ENCODE assay signal across 12 mouse cellular contexts in the genomic region with DNA sequence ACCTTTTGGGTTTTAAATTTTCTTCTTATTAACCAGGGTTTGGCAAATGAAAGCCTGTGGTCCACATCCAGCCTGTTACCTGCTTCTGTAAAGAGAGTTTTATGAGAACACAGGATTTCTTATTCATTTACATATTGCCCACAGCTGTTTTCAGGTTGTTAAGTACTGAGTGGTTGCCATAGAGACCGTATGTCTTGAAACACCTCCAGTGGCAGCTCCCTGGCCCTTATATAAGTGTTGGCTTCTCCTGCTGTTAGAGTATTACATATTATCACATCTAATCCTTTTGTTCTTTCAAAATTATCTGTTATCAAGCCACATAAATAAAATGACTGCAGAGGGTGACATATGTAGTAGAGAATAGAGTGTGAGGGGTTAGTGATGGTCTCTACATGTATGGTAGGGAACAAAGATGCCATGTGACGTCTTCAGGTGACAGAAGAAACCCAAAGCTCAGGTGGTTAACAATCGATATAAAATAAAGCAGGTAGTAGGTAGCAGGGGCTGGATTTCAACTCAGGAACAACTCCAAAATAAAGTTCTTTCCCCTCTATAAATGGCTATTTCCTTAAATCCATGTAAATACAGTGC.
DNase-seq lines count a peak whose midpoint lies in the region; ATAC-seq lines count a peak whose summit lies in the region.
"Had no signal": no experiment of that assay in that cellular context is flagged by ENCODE, and none has a peak within 500 bp of the region (broad histone marks: within the 10 kb centered on the region; RNA-seq: fewer than 3 reads in every experiment).

No protein-coding gene starts in this region.

- H3K9ac ChIP-seq in heart, embryonic 12.5 days = no peak overlapping the region
- H3K9ac ChIP-seq in limb, embryonic 12.5 days (replicated peaks) = no peak overlapping the region
- no peak overlapping the region for H3K9ac ChIP-seq in embryonic facial prominence, embryonic 13.5 days
- H3K9ac ChIP-seq in midbrain, embryonic 14.5 days (replicated peaks; ENCODE audit: low read length) = peak overlapping the region; percentile 29; the same call in 1 of the 2 replicates
- H3K9ac ChIP-seq: liver, embryonic 15.5 days had no signal

- H3K27ac ChIP-seq in heart, embryonic 12.5 days (ENCODE audit: poor library complexity, severe bottlenecking) = peak overlapping the region; percentile 72
- peak overlapping the region; percentile 77; the same call in 1 of the 2 replicates for H3K27ac ChIP-seq in limb, embryonic 12.5 days
- no peak overlapping the region for H3K27ac ChIP-seq in limb, embryonic 10.5 days
- 0 out of 2 replicates have a peak overlapping the region, but pooled peaks have one; percentile 28 for H3K27ac ChIP-seq in embryonic facial prominence, embryonic 13.5 days
- H3K27ac ChIP-seq in midbrain, embryonic 14.5 days (replicated peaks; ENCODE audit: low read depth, low read length) = peak overlapping the region; percentile 77
- H3K27ac ChIP-seq: liver, embryonic 15.5 days had no signal

- peaks cover 6% of the 10 kb centered on the region; the same call in 1 of the 2 replicates for H3K36me3 ChIP-seq in heart, embryonic 12.5 days
- H3K36me3 ChIP-seq in limb, embryonic 12.5 days = no peaks in the 10 kb centered on the region
- no peaks in the 10 kb centered on the region for H3K36me3 ChIP-seq in limb, embryonic 10.5 days
- peaks cover 6% of the 10 kb centered on the region for H3K36me3 ChIP-seq in embryonic facial prominence, embryonic 13.5 days
- H3K36me3 ChIP-seq in midbrain, embryonic 14.5 days (ENCODE audit: control insufficient read depth, insufficient read depth, low read length) = peaks cover 18% of the 10 kb centered on the region; the same call in 1 of the 2 replicates
- H3K36me3 ChIP-seq: liver, embryonic 15.5 days had no signal

- no peaks in the 10 kb centered on the region for H3K27me3 ChIP-seq in heart, embryonic 12.5 days (replicated peaks)
- H3K27me3 ChIP-seq in limb, embryonic 12.5 days = no peaks in the 10 kb centered on the region
- no peaks in the 10 kb centered on the region for H3K27me3 ChIP-seq in limb, embryonic 10.5 days (ENCODE audit: low read depth, poor library complexity, severe bottlenecking)
- no peaks in the 10 kb centered on the region for H3K27me3 ChIP-seq in embryonic facial prominence, embryonic 13.5 days
- no peaks in the 10 kb centered on the region for H3K27me3 ChIP-seq in midbrain, embryonic 14.5 days (ENCODE audit: control insufficient read depth, insufficient read depth, low read length)
- H3K27me3 ChIP-seq: liver, embryonic 15.5 days had no signal

- peaks cover 19% of the 10 kb centered on the region for H3K4me1 ChIP-seq in heart, embryonic 12.5 days (replicated peaks)
- peaks cover 19% of the 10 kb centered on the region for H3K4me1 ChIP-seq in limb, embryonic 12.5 days (replicated peaks)
- peaks cover 17% of the 10 kb centered on the region for H3K4me1 ChIP-seq in limb, embryonic 10.5 days
- H3K4me1 ChIP-seq in embryonic facial prominence, embryonic 13.5 days = peaks cover 15% of the 10 kb centered on the region
- H3K4me1 ChIP-seq in midbrain, embryonic 14.5 days (ENCODE audit: control insufficient read depth, insufficient read depth, low read length) = peaks cover 5% of the 10 kb centered on the region; the same call in 1 of the 2 replicates
- H3K4me1 ChIP-seq: liver, embryonic 15.5 days had no signal

- no peaks in the 10 kb centered on the region for H3K9me3 ChIP-seq in heart, embryonic 12.5 days (replicated peaks)
- H3K9me3 ChIP-seq in limb, embryonic 12.5 days = no peaks in the 10 kb centered on the region
- H3K9me3 ChIP-seq in limb, embryonic 10.5 days (replicated peaks) = no peaks in the 10 kb centered on the region
- H3K9me3 ChIP-seq in embryonic facial prominence, embryonic 13.5 days = no peaks in the 10 kb centered on the region
- H3K9me3 ChIP-seq in midbrain, embryonic 14.5 days (ENCODE audit: control insufficient read depth, low read length) = no peaks in the 10 kb centered on the region
- H3K9me3 ChIP-seq: liver, embryonic 15.5 days had no signal

- intact Hi-C loops in heart, postnatal 10 days (cut with DNase I) = no loop called here

- WGBS in heart, embryonic 12.5 days = 85% methylated on average over 3 of the region's 3 CpGs
- 70% methylated on average over 3 of the region's 3 CpGs for WGBS in limb, embryonic 12.5 days
- WGBS in limb, embryonic 10.5 days = 87% methylated on average over 3 of the region's 3 CpGs
- WGBS in embryonic facial prominence, embryonic 13.5 days = 87% methylated on average over 3 of the region's 3 CpGs
- 87% methylated on average over 3 of the region's 3 CpGs for WGBS in midbrain, embryonic 14.5 days

- peak overlapping the region; percentile 23; the same call in 1 of the 2 replicates for H3K4me2 ChIP-seq in heart, embryonic 12.5 days
- no peak overlapping the region for H3K4me2 ChIP-seq in limb, embryonic 12.5 days
- no peak overlapping the region for H3K4me2 ChIP-seq in embryonic facial prominence, embryonic 13.5 days
- H3K4me2 ChIP-seq in midbrain, embryonic 14.5 days (ENCODE audit: low read length) = no peak overlapping the region
- H3K4me2 ChIP-seq: liver, embryonic 15.5 days had no signal

- no peak for ATAC-seq in heart, embryonic 12.5 days (ENCODE audit: insufficient number of reproducible peaks, low FRiP score)
- ATAC-seq in limb, embryonic 12.5 days (ENCODE audit: insufficient number of reproducible peaks, insufficient read depth, low FRiP score, low TSS enrichment, low read depth) = peak; percentile 72; the same call in 1 of the 2 replicates
- ATAC-seq in embryonic facial prominence, embryonic 13.5 days (ENCODE audit: insufficient number of reproducible peaks, insufficient read depth, low FRiP score, low TSS enrichment, low read depth) = no peak
- ATAC-seq in midbrain, embryonic 14.5 days (ENCODE audit: low FRiP score, low TSS enrichment) = no peak

- DNase-seq in heart, postnatal 10 days = no peak
- DNase-seq in limb, embryonic 10.5 days (ENCODE audit: low spot score) = no peak
- peak; percentile 65 for DNase-seq in midbrain, embryonic 14.5 days
- no peak for DNase-seq in c-Kit-positive CD71-positive TER-119-positive erythroid progenitor cells, embryonic 14.5 days (ENCODE audit: low spot score)
- DNase-seq in spleen, adult 12 weeks (ENCODE audit: low spot score) = no peak
- DNase-seq: cerebellum, adult 9-11 months; spleen, adult 18-20 months; thymus, postnatal 4 days had no signal

- no peak overlapping the region for H3K4me3 ChIP-seq in heart, embryonic 12.5 days
- H3K4me3 ChIP-seq in limb, embryonic 12.5 days (replicated peaks) = no peak overlapping the region
- H3K4me3 ChIP-seq in limb, embryonic 10.5 days = no peak overlapping the region
- H3K4me3 ChIP-seq in embryonic facial prominence, embryonic 13.5 days = no peak overlapping the region
- no peak overlapping the region for H3K4me3 ChIP-seq in midbrain, embryonic 14.5 days (replicated peaks; ENCODE audit: low read depth, low read length)
- H3K4me3 ChIP-seq: liver, embryonic 15.5 days had no signal
